Comparison of ENCODE assay signal across 29 mouse cellular contexts in the genomic region with DNA sequence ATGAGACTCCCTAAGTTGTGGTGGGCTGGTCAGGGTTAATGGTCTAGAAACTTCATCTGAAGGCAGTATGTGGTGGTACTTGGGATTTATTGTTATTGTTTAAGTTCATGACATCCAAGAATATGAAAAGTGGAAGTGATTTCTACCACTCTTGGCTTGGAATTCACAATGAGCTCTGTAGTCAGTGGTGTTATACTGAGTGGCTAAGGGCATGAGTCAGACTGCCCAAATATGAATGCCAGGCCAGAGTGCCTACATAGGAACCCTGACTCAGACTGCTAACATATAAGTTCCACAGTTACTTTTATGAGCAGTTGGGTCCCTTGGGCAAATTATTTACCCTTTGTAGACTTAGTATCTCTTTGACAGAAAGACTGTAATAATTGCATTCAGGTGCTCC. TPM values are rescaled to one million over a fixed set of nuclear protein-coding genes. Genes with fewer than 3 reads are reported as not detected.
DNase-seq lines count a peak whose midpoint lies in the region; ATAC-seq and TF ChIP-seq lines count a peak whose summit lies in the region.
"Had no signal": no experiment of that assay in that cellular context is flagged by ENCODE, and none has a peak within 500 bp of the region (broad histone marks: within the 10 kb centered on the region; RNA-seq: fewer than 3 reads in every experiment).

No protein-coding gene starts in this region.

- peaks cover 5% of the 10 kb centered on the region for H3K4me1 ChIP-seq in lung, embryonic 16.5 days (replicated peaks; ENCODE audit: control insufficient read depth, insufficient read depth, low read length)
- peaks cover 3% of the 10 kb centered on the region; the same call in 1 of the 2 replicates for H3K4me1 ChIP-seq in embryonic fibroblast, embryonic 13.5 days (ENCODE audit: control insufficient read depth, insufficient read depth, low read length)
- H3K4me1 ChIP-seq: embryonic facial prominence, embryonic 13.5 days had no signal

- H3K9ac ChIP-seq in lung, embryonic 16.5 days (ENCODE audit: low read length): no peak overlapping the region
- H3K9ac ChIP-seq: embryonic facial prominence, embryonic 13.5 days; forebrain, postnatal 0 days; heart, embryonic 12.5 days; heart, embryonic 15.5 days; hindbrain, embryonic 14.5 days had no signal

- no peak for DNase-seq in lung, postnatal 14 days
- DNase-seq in 3134 (ENCODE audit: extremely low read depth, insufficient read length, low spot score): peak; percentile 42
- peak; percentile 47 for DNase-seq in Muller cell, postnatal 12 days (ENCODE audit: inconsistent ontology term)
- DNase-seq in thymus, postnatal 14 days: no peak
- no peak for DNase-seq in thymus, postnatal 25 days
- no peak for DNase-seq in thymus, postnatal 10 days (ENCODE audit: low spot score in 2 of 2)
- DNase-seq: adrenal gland, adult 8-10 months; adrenal gland, postnatal 25 days; cerebellum, adult 11-12 months; cerebellum, adult 8-10 months; cerebellum, postnatal 36 days; embryo, embryonic 11 days; forebrain, postnatal 0 days; gastrocnemius, adult 2 months; gastrocnemius, postnatal 14 days; heart, postnatal 10 days; heart, postnatal 36 days had no signal

- no peak for TF ChIP-seq CTCF in embryonic fibroblast, embryonic 13.5 days (IDR thresholded peaks at IDR 0.05; ENCODE audit: borderline replicate concordance, insufficient read depth, low read length)

- H3K4me2 ChIP-seq in lung, embryonic 16.5 days (ENCODE audit: low read depth, low read length): no peak overlapping the region
- H3K4me2 ChIP-seq: embryonic facial prominence, embryonic 13.5 days; heart, embryonic 12.5 days; heart, embryonic 15.5 days; hindbrain, embryonic 14.5 days had no signal

- ATAC-seq in lung, embryonic 16.5 days (ENCODE audit: low read depth): no peak
- ATAC-seq: activated CD4-positive, CD25-positive, alpha-beta regulatory T cell, adult 4 months; forebrain, embryonic 14.5 days; forebrain, postnatal 0 days; hindbrain, postnatal 0 days; inflammation-experienced regulatory T-cells, adult 6 months had no signal

- no peak overlapping the region for H3K4me3 ChIP-seq in lung, embryonic 16.5 days (ENCODE audit: low read length)
- H3K4me3 ChIP-seq in embryonic fibroblast, embryonic 13.5 days (ENCODE audit: insufficient read depth, low read length): no peak overlapping the region
- H3K4me3 ChIP-seq: embryonic facial prominence, embryonic 10.5 days; embryonic facial prominence, embryonic 13.5 days; forebrain, embryonic 10.5 days; gastrocnemius, adult 2 months; heart, embryonic 12.5 days; heart, embryonic 15.5 days had no signal

- TF ChIP-seq POLR2A in embryonic fibroblast, embryonic 13.5 days (IDR thresholded peaks at IDR 0.05; ENCODE audit: low read depth, low read length): no peak

- H3K27me3 ChIP-seq in lung, embryonic 16.5 days (ENCODE audit: control insufficient read depth, insufficient read depth, low read depth, low read length): no peaks in the 10 kb centered on the region
- H3K27me3 ChIP-seq: embryonic facial prominence, embryonic 13.5 days; heart, embryonic 15.5 days had no signal

- H3K9me3 ChIP-seq in lung, embryonic 16.5 days (ENCODE audit: control insufficient read depth, low read length): no peaks in the 10 kb centered on the region
- H3K9me3 ChIP-seq: embryonic facial prominence, embryonic 10.5 days; embryonic facial prominence, embryonic 13.5 days; forebrain, embryonic 10.5 days; heart, embryonic 12.5 days; heart, embryonic 15.5 days had no signal

- peak overlapping the region; percentile 51 for H3K27ac ChIP-seq in lung, embryonic 16.5 days (ENCODE audit: low read length)
- H3K27ac ChIP-seq in embryonic fibroblast, embryonic 13.5 days (ENCODE audit: insufficient read depth, low read length): peak overlapping the region; percentile 68
- H3K27ac ChIP-seq: embryonic facial prominence, embryonic 10.5 days; embryonic facial prominence, embryonic 13.5 days; forebrain, embryonic 10.5 days; gastrocnemius, adult 2 months; heart, embryonic 15.5 days; hindbrain, embryonic 14.5 days; hindbrain, postnatal 0 days had no signal

- no peaks in the 10 kb centered on the region for H3K36me3 ChIP-seq in lung, embryonic 16.5 days (ENCODE audit: control insufficient read depth, insufficient read depth, low read length)
- H3K36me3 ChIP-seq: embryonic facial prominence, embryonic 10.5 days; embryonic facial prominence, embryonic 13.5 days; forebrain, embryonic 10.5 days; heart, embryonic 12.5 days; heart, embryonic 15.5 days had no signal

RNA-seq across cellular contexts. Expression of gene Trpm6, which starts 7.4 kb away (rescaled TPM):
- 2.8 and 3.3 TPM in 2 replicates for polyA plus RNA-seq in lung, embryonic 16.5 days (2015; fragmentation: Nextera tagmentation; extraction: Ambion mirVana)
- polyA plus RNA-seq in embryonic fibroblast, embryonic 13.5 days (2011; ENCODE audit: insufficient read length, low read depth, missing spikeins): 0.50 and 0.74 TPM in 2 replicates

RNA-seq across cellular contexts. Expression of gene D030056L22Rik, which starts 44.2 kb away (rescaled TPM):
- 28.6 and 29.0 TPM in 2 replicates for polyA plus RNA-seq in lung, embryonic 16.5 days (2015; fragmentation: Nextera tagmentation; extraction: Ambion mirVana)
- polyA plus RNA-seq in embryonic fibroblast, embryonic 13.5 days (2011; ENCODE audit: insufficient read length, low read depth, missing spikeins): 18.3 and 19.3 TPM in 2 replicates

Comparison
In these comparisons a context has a peak if more than half of its experiments do, and no peak if none do; other contexts are left out.
1. DNase-seq: peak in 3134 (single experiment) and Muller cell, postnatal 12 days (single experiment); none in lung, postnatal 14 days (single experiment), thymus, postnatal 14 days (single experiment), thymus, postnatal 25 days (single experiment) and thymus, postnatal 10 days (0 of 2).